Mouse (Mus musculus) forebrain, postnatal 0 days (tissue): ENCODE measurements at regions not wholly inside any gene's neighbourhood (a gene's known extent, or its start where the extent isn't known, plus 50 kb on each side); places are given as distances from the start of the nearest gene placed in this dataset.

ENCODE experiments used
- ATAC-seq: fragments of 200-750 bp; cut with Nextera tagmentation; 2 replicates; pipeline ENCODE4 v1.8.0; 2017; ENCODE audit warnings: mild to moderate bottlenecking, moderate library complexity
- DNase-seq: peaks from one replicate; pipeline ENCODE4 v3.0.0-alpha.2; 2015
- H3K27ac ChIP-seq: fragments of 300-500 bp; sonication (generic); 2 replicates; pipeline ENCODE4 v1.5.1; 2014; ENCODE audit warnings: low read depth, mild to moderate bottlenecking, antibody characterized with exemption, low read length, moderate library complexity, mixed read lengths
- H3K27me3 ChIP-seq: fragments of 300-500 bp; sonication (generic); 2 replicates; pipeline ENCODE4 v1.6.1; 2014; ENCODE audit warnings: mild to moderate bottlenecking, low read length, mixed read lengths; ENCODE audit not compliant: insufficient read depth
- H3K36me3 ChIP-seq: fragments of 300-500 bp; sonication (generic); 2 replicates; pipeline ENCODE4 v1.6.1; 2014; ENCODE audit warnings: mild to moderate bottlenecking, moderate library complexity; ENCODE audit not compliant: insufficient read depth
- H3K4me1 ChIP-seq: fragments of 300-500 bp; sonication (generic); 2 replicates; pipeline ENCODE4 v1.6.1; 2014; ENCODE audit warnings: antibody characterized with exemption; ENCODE audit not compliant: insufficient read depth
- H3K4me2 ChIP-seq: fragments of 300-500 bp; sonication (generic); 2 replicates; pipeline ENCODE4 v1.6.1; 2014; ENCODE audit warnings: low read depth, mild to moderate bottlenecking, moderate library complexity
- H3K4me3 ChIP-seq: fragments of 300-500 bp; sonication (generic); 2 replicates; pipeline ENCODE4 v1.5.1; 2014; ENCODE audit warnings: low read depth, low read length, mixed read lengths
- H3K9ac ChIP-seq: fragments of 300-500 bp; sonication (generic); 2 replicates; pipeline ENCODE4 v1.6.1; 2014; ENCODE audit warnings: mild to moderate bottlenecking
- H3K9me3 ChIP-seq: fragments of 300-500 bp; sonication (generic); 2 replicates; pipeline ENCODE4 v1.6.1; 2016; ENCODE audit warnings: low read length
- CTCF ChIP-seq: sonication (generic); IDR thresholded peaks from 2 replicates; pipeline ENCODE4 v1.5.1; 2016; ENCODE audit warnings: antibody characterized with exemption, control low read depth, low read depth
- WGBS: fragments of 180-500 bp; shearing (Covaris S2); extraction: QIAGEN DNeasy Blood & Tissue Kit; methylation state at CpG from one replicate; pipeline ENCODE4 v1.1.7; 2014; 5-methylcytosine and 5-hydroxymethylcytosine counted together

DNA sequence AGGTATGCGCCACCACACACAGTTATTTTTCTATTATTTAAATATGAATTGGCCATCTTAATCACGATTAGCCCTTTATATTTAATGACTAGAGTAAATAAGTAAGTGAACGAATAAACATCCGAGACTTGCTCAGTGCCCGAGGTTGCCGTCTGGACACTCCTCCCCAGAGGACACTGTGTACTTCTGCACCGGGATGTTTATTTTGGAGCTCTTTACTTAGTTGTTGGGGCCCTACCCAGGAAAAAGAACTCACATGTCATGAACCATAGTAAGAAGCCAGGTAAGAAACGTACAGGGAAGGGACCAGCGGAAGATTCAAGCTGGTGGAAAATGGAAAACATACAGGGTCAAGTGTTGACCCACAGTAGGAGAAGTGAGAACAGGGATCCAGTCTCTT, 89.0 kb downstream of the Akr1d1 start:
- DNase-seq (no peak), ATAC-seq (no peak)
- no peak for TF ChIP-seq CTCF
- no peak overlapping the region for H3K4me2 ChIP-seq
- H3K4me1 ChIP-seq, result no peaks in the 10 kb centered on the region
- WGBS, result 91% methylated on average over 9 of the region's 9 CpGs
- no peaks in the 10 kb centered on the region for H3K36me3 ChIP-seq
- no peaks in the 10 kb centered on the region for H3K27me3 ChIP-seq
- no peaks in the 10 kb centered on the region for H3K9me3 ChIP-seq
- no peak overlapping the region for H3K4me3 ChIP-seq
- no peak overlapping the region for H3K9ac ChIP-seq
- no peak overlapping the region for H3K27ac ChIP-seq

DNA sequence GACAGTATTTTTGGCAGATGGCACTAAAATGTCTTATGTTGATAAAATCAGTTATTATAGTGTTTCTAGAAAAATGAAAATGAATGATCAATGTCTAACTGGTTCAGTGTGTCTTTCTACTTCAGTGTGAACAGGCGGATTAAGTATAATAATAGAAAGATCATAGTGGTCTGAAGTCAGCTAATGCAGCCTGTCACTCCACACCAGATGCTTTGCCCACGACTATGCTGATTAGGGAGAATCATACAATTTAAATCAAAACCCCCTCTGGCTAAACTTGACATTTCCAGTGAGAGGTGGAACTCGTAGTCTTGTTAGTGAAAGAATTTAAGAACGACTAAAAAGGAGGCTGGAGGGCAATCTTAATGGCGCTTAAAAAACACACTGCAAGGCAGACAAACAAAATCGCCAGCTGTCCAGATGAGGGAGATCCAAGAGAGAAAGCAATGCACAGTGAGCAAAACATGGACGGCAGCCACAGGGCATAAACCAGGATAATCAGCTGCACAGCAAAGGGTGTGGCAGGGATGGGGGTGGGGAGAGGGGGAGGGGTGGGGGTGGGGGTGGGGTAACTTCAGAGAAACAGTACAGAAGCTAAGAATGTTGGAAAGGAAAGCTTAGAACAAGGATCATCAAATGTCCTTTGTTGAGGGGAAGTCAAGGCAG, 91.5 kb downstream of the Akr1d1 start:
- ATAC-seq, result no peak
- no peak overlapping the region for H3K9ac ChIP-seq
- no peak overlapping the region for H3K4me3 ChIP-seq
- H3K27me3 ChIP-seq, result no peaks in the 10 kb centered on the region
- no peak for DNase-seq
- no peaks in the 10 kb centered on the region for H3K36me3 ChIP-seq
- no peak overlapping the region for H3K4me2 ChIP-seq
- no peak overlapping the region for H3K27ac ChIP-seq
- WGBS, result 36% methylated on average over 7 of the region's 7 CpGs
- no peaks in the 10 kb centered on the region for H3K9me3 ChIP-seq
- H3K4me1 ChIP-seq, result no peaks in the 10 kb centered on the region
- no peak for TF ChIP-seq CTCF

DNA sequence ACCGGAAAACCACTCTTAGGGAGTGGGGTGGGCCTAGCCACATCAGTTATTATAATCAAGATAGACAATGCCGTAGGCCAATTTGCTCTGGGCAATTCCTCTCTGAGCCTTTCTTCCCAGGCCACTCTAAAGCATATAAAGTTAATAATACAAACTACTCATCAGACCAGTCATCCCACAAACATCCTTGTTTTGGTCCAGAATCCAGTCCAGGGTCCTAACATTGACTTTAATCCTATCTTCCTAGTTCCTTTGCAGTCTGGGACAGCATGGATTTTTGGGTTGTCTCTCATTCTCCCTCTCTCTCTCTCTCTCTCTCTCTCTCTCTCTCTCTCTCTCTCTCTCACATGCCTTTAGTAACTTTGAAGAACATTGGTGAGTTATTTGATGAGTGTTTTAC, 92.3 kb downstream of the Akr1d1 start:
- no peak for DNase-seq
- ATAC-seq, result no peak
- Histone ChIP-seq H3K4me2 (no peak overlapping the region), H3K9me3 (no peaks in the 10 kb centered on the region), H3K27ac (no peak overlapping the region), H3K9ac (no peak overlapping the region), H3K27me3 (no peaks in the 10 kb centered on the region), H3K36me3 (no peaks in the 10 kb centered on the region), H3K4me3 (no peak overlapping the region), H3K4me1 (no peaks in the 10 kb centered on the region)
- WGBS, result 91% methylated on average over 2 of the region's 2 CpGs
- no peak for TF ChIP-seq CTCF

DNA sequence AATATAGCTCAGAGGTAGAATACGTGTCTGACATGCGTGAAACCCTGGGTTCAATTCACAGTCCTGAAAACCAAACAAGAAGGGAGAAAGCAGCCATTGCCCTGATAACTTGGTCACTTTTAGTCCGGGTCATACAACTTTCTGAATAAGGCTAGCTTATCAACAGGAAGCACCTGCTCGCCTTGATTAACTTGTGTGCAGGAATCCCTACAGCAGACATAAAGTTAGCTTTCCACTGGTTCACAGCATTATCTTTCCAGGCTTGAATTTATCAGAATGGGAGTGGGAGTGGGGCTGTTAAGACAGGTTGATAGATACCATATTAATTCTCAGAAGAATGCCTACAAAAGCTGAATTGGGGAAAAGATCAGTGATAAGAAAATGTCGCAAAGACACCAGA, 97.2 kb downstream of the Akr1d1 start:
- H3K36me3 ChIP-seq, result no peaks in the 10 kb centered on the region
- H3K4me3 ChIP-seq, result no peak overlapping the region
- H3K4me2 ChIP-seq, result no peak overlapping the region
- ATAC-seq, result no peak
- H3K9me3 ChIP-seq, result no peaks in the 10 kb centered on the region
- 94% methylated on average over 5 of the region's 5 CpGs for WGBS
- H3K27me3 ChIP-seq, result no peaks in the 10 kb centered on the region
- H3K27ac ChIP-seq, result no peak overlapping the region
- no peak for TF ChIP-seq CTCF
- no peak overlapping the region for H3K9ac ChIP-seq
- no peak for DNase-seq
- H3K4me1 ChIP-seq, result no peaks in the 10 kb centered on the region

DNA sequence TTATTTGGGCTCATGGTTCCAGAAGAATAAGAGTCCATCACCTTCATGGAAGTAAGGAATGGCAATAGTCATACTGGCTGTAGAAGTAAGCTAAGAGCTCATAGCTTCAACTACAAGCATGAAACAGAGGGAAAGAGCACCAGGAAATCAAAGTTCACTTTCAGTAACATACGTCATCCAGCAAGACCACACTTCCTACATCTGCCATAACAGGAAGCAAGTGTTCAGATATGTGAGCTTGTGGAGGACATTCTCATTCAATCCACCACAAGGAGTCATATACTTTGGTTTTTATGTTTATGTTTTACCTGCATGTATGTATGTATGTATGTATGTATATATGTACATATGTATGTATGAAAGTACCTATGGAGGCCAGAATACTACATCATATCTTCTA, 104.0 kb downstream of the Akr1d1 start:
- Histone ChIP-seq H3K4me3 (no peak overlapping the region), H3K4me1 (no peaks in the 10 kb centered on the region), H3K36me3 (no peaks in the 10 kb centered on the region), H3K4me2 (no peak overlapping the region), H3K27ac (no peak overlapping the region), H3K9me3 (no peaks in the 10 kb centered on the region), H3K9ac (no peak overlapping the region), H3K27me3 (no peaks in the 10 kb centered on the region)
- no peak for TF ChIP-seq CTCF
- DNase-seq (no peak), ATAC-seq (no peak)
- 86% methylated on average over 1 of the region's 1 CpGs for WGBS

DNA sequence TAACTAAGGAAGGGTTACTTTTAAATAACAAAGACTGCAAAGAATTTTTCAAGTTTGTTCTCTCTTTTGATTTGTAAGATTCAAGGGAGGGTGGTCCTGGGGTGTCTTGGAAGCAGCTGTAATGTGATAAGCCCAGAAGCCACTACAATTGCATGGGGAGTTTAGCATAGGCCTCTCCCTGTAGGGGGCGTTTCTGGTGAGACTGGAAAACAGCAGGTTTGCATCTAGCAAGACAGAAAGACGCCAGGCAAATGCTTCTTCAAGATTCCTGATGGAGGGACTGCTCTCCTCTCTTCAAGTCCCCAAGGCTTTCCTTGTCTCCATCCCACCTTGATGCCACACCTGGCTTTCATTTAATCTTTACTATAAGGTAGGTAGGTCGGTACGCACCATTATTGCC, 112.1 kb downstream of the Akr1d1 start:
- 31% methylated on average over 4 of the region's 4 CpGs for WGBS
- no peaks in the 10 kb centered on the region for H3K36me3 ChIP-seq
- peaks cover 3% of the 10 kb centered on the region; the same call in 1 of the 2 replicates for H3K4me1 ChIP-seq
- ATAC-seq (no peak), DNase-seq (peak; percentile 19)
- H3K27me3 ChIP-seq, result no peaks in the 10 kb centered on the region
- H3K27ac ChIP-seq, result no peak overlapping the region
- H3K4me2 ChIP-seq, result peak overlapping the region; percentile 42; the same call in 1 of the 2 replicates
- H3K9me3 ChIP-seq, result no peaks in the 10 kb centered on the region
- TF ChIP-seq CTCF, result peak; percentile 38
- H3K9ac ChIP-seq, result no peak overlapping the region; the same call in 1 of the 2 replicates
- no peak overlapping the region for H3K4me3 ChIP-seq

DNA sequence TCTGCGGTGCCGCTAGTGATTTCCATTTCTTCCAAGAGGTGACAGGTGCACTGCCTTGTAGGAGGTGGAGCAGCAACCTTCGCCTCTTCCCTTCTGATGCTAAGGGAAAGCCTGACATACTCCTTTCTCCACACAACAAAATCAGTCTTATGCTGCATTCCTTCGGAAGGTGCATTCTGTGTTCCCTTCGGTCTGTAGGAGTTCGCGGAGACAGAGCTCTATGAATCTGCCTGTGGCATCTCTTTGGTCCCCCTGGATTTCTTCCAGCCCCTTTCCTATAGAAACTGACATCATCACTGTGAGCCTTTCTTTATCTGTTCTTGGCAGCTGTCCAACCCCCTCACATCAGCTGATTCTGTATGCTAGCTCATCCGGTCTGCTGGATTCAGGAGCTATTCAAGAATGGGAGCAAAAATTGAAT, 112.7 kb downstream of the Akr1d1 start:
- DNase-seq, result peak; percentile 85
- Histone ChIP-seq H3K4me1 (peaks cover 3% of the 10 kb centered on the region; the same call in 1 of the 2 replicates), H3K27me3 (no peaks in the 10 kb centered on the region), H3K9ac (peak overlapping the region; percentile 41; the same call in 1 of the 2 replicates), H3K27ac (no peak overlapping the region), H3K9me3 (no peaks in the 10 kb centered on the region), H3K4me3 (peak overlapping the region; percentile 17), H3K36me3 (no peaks in the 10 kb centered on the region), H3K4me2 (peak overlapping the region; percentile 42)
- peak; percentile 89 for ATAC-seq
- 14% methylated on average over 8 of the region's 8 CpGs for WGBS
- no peak for TF ChIP-seq CTCF
